Mouse (Mus musculus) NIH3T3 (cell line): ENCODE data around the gene Gm21921.
"Not testable (repeated sequence)": the region's sequence is repeated elsewhere in the genome, so short reads cannot be mapped to it uniquely, and the experiment has no call there.

Experiments
- DNase-seq: peaks from one replicate; pipeline ENCODE4 v3.0.0-alpha.2; 2012; ENCODE audit warnings: low read depth

Gm21921 gene

GRCm38 (mm10) chrY:24796143-24796542, at the start of gene Gm21921:
Gm21921 (minus strand) TSS chrY:24796243.
- not testable (repeated sequence) for DNase-seq
